Mouse (Mus musculus) heart, postnatal 0 days (tissue): ENCODE results near the gene Stx1b. TPM values are rescaled to one million over a fixed set of nuclear protein-coding genes. Genes with fewer than 3 reads are reported as not detected.
A peak's percentile ranks its signal among the peaks of the same experiment; 100 is the strongest.
"Not testable (repeated sequence)": the region's sequence is repeated elsewhere in the genome, so short reads cannot be mapped to it uniquely, and the experiment has no call there.

ENCODE experiments used
- ATAC-seq: fragments of 200-750 bp; cut with Nextera tagmentation; 2 replicates; pipeline ENCODE4 v1.8.0; 2017; ENCODE audit warnings: low read depth, moderate number of reproducible peaks, moderate library complexity; ENCODE audit not compliant: insufficient read depth
- DNase-seq: peaks from one replicate; pipeline ENCODE4 v3.0.0-alpha.2; 2016; ENCODE audit warnings: low spot score
- H3K27ac ChIP-seq: fragments of 300-500 bp; sonication (generic); 2 replicates; pipeline ENCODE4 v1.5.1; 2014; ENCODE audit warnings: low read depth, mild to moderate bottlenecking
- H3K27me3 ChIP-seq: fragments of 300-500 bp; sonication (generic); 2 replicates; pipeline ENCODE4 v1.6.1; 2014; ENCODE audit warnings: low read length, mixed read lengths; ENCODE audit not compliant: control insufficient read depth, insufficient read depth
- H3K36me3 ChIP-seq: fragments of 300-500 bp; sonication (generic); replicated peaks from 2 replicates; pipeline ENCODE4 v1.6.1; 2014; ENCODE audit warnings: low read length, mixed read lengths; ENCODE audit not compliant: control insufficient read depth, insufficient read depth
- H3K4me1 ChIP-seq: fragments of 300-500 bp; sonication (generic); 2 replicates; pipeline ENCODE4 v1.6.1; 2014; ENCODE audit warnings: antibody characterized with exemption; ENCODE audit not compliant: control insufficient read depth, insufficient read depth
- H3K4me2 ChIP-seq: fragments of 300-500 bp; sonication (generic); 2 replicates; pipeline ENCODE4 v1.6.1; 2014; ENCODE audit warnings: low read depth, mild to moderate bottlenecking, low read length, moderate library complexity
- H3K4me3 ChIP-seq: fragments of 300-500 bp; sonication (generic); 2 replicates; pipeline ENCODE4 v1.5.1; 2014; ENCODE audit warnings: low read depth, low read length
- H3K9ac ChIP-seq: fragments of 300-500 bp; sonication (generic); replicated peaks from 2 replicates; pipeline ENCODE4 v1.6.1; 2014; ENCODE audit warnings: low read depth, low read length, mixed read lengths
- H3K9me3 ChIP-seq: fragments of 300-500 bp; sonication (generic); replicated peaks from 2 replicates; pipeline ENCODE4 v1.6.1; 2016; ENCODE audit warnings: low read length; ENCODE audit not compliant: control insufficient read depth
- CTCF ChIP-seq: IDR thresholded peaks from 2 replicates; pipeline ENCODE4 v1.5.1; 2016; ENCODE audit warnings: antibody characterized with exemption, control low read depth, low read depth
- EP300 ChIP-seq: IDR thresholded peaks from 2 replicates; pipeline ENCODE4 v1.6.1; 2016; ENCODE audit warnings: antibody characterized with exemption, low read depth
- WGBS: fragments of 180-500 bp; shearing (Covaris S2); extraction: QIAGEN DNeasy Blood & Tissue Kit; methylation state at CpG from one replicate; pipeline ENCODE4 v1.1.7; 2014; 5-methylcytosine and 5-hydroxymethylcytosine counted together
- polyA plus RNA-seq: library from polyadenylated mRNA; unstranded; fragments of >200 nt; fragmentation: Nextera tagmentation; extraction: Ambion mirVana; gene quantifications from 2 replicates; pipeline ENCODE4 v1.2.1, GENCODE M21; 2015
- total RNA-seq: library from RNA; depleted of rRNA; stranded (reverse); fragments of >200 nt; gene quantifications from 2 replicates; pipeline ENCODE4 v1.2.3, GENCODE M21; 2014; ENCODE audit warnings: low replicate concordance

Stx1b gene
- total and polyA plus RNA-seq, 2 experiments from 2014 or later = 0.15 to 0.51 TPM

DNA sequence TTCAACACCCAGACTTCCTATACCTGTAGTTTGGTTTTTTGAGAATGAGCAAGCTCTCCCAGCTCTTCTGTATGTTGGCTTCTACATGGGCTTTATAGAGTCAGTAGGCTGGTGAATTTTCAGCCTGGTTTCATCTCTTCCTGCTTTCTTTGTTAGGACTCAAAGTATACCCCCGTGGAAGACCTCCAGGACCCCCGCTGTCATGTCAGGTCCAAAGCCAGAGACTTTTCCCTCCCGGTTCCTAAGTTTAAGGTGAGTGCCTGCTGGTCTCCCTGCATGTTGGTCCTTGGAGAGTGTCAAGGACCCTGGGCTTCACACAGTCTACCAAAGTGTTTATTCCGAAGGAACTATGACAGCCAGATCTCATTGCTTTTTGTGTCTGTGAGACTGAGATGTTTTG lies 46.0 kb downstream of the Stx1b start:
- 70% methylated on average over 4 of the region's 4 CpGs for WGBS
- H3K36me3 ChIP-seq = peaks cover 45% of the 10 kb centered on the region

DNA sequence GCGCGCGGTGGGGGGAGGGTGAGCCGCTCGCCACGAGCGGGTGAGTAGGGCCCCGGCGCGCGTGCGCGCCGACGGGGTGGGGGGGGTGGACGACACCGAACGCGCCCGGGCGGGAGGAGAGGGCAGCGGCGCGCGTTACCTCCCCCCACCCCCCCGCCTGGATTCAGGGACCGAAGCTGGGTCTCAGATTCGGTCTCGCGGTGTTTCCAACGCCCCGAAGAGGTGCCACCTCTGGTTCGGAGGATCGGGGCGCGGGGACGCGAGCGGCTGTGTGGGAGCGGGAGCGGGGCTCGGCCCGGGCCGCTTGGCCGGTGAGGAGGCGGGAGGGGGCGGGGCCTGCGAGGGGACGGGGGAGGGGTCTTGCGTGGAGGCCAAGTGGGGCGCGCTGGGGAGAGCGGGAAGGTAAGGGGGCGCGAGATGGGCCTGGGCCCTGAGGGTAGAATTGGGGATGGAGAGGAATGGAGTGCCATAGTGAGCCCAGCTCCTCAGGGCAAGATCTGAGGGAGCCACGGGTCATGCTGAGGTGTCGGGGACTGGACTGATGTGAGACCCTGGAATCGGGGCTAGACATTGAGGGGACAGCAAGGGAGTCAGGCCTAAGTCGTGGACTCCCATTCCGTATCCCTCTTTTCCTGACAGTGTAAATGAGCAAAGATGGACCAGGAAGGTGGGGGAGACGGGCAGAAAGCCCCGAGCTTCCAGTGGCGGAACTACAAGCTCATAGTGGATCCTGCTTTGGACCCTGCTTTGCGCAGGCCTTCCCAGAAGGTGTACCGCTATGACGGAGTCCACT lies 46.7 kb downstream of the Stx1b start:
- 3% methylated on average over 40 of the region's 66 CpGs for WGBS
- peak overlapping the region; percentile 94 for H3K9ac ChIP-seq
- H3K9me3 ChIP-seq = no peaks in the 10 kb centered on the region
- peaks cover 3% of the 10 kb centered on the region; the same call in 1 of the 2 replicates for H3K4me1 ChIP-seq
- peak; percentile 19 for ATAC-seq
- H3K4me3 ChIP-seq = peak overlapping the region; percentile 89
- peak overlapping the region; percentile 96 for H3K27ac ChIP-seq
- peak overlapping the region; percentile 68 for H3K4me2 ChIP-seq
- H3K27me3 ChIP-seq = no peaks in the 10 kb centered on the region
- peaks cover 41% of the 10 kb centered on the region for H3K36me3 ChIP-seq
- DNase-seq = peak; percentile 26
- TF ChIP-seq CTCF (no peak), EP300 (0 out of 2 replicates have a peak, but pooled peaks have one; percentile 3)

More for the DNA sequence above, 46.0 kb downstream of the Stx1b start:
- Histone ChIP-seq H3K9me3 (no peaks in the 10 kb centered on the region), H3K27ac (no peak overlapping the region), H3K9ac (peak overlapping the region; percentile 94), H3K27me3 (no peaks in the 10 kb centered on the region), H3K4me1 (peaks cover 3% of the 10 kb centered on the region; the same call in 1 of the 2 replicates), H3K4me2 (peak overlapping the region; percentile 68), H3K4me3 (peak overlapping the region; percentile 89; the same call in 1 of the 2 replicates)
- ATAC-seq (no peak), DNase-seq (no peak)
- TF ChIP-seq CTCF = no peak
- no peak for TF ChIP-seq EP300

DNA sequence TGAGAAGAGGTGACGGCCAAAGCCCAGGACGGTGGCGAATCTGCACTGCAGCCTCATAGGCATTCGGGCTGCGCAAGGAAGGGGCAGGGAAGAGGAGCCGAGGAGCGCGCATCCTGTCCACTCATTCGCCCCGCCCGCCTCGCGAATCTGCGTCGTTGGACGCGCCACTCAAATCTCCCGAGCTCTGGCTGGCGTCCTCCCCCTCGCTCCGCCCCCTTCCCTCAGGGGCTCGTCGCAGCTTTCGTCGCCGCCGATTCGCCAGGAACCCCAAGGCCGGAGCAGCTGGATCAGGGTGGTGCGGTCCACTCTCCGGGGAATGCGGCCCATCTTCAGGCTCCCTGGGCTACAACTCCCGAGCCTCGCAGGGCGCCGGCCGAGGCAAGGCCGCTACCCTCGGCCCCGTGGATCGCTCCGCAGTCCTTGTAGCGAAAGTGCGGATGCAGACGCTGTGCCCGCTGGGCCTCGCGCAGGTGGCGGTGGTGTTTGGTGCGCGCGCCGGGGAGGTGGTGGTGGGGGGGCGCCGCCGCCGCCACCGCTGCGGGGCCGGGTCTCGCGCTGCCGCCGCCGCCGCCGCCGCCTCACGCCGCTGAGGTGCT lies 47.4 kb downstream of the Stx1b start:
- Histone ChIP-seq H3K4me1 (peaks cover 3% of the 10 kb centered on the region; the same call in 1 of the 2 replicates), H3K36me3 (peaks cover 34% of the 10 kb centered on the region), H3K4me3 (peak overlapping the region; percentile 89), H3K9me3 (no peaks in the 10 kb centered on the region), H3K4me2 (peak overlapping the region; percentile 68), H3K27me3 (no peaks in the 10 kb centered on the region), H3K9ac (peak overlapping the region; percentile 94), H3K27ac (peak overlapping the region; percentile 96)
- TF ChIP-seq EP300 = peak; percentile 22; the same call in 1 of the 2 replicates
- no peak; the same call in 1 of the 2 replicates for TF ChIP-seq CTCF
- under 1% methylated on average over 54 of the region's 70 CpGs for WGBS
- ATAC-seq (peak; percentile 93), DNase-seq (peak; percentile 97)

DNA sequence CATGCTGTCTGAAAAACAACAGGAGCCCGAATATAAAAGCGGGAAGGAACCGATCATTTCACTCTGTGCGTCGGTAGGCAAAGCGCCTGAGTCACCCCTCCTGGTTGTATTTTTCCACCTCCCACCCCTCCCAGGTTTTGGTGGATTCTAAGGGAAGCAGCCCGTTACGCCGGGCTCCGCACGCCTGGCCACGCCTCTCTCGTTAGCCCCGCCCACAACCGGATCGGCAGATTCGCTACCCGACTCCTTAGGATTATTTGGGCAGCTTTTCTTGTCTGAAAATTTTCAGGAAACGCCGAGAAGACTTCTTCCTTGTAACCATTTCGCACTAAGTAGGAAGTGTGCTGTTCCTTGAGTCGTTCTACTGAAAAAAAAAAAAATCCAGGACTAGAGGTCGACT lies 47.9 kb downstream of the Stx1b start, which contains the start of gene Setd1a:
Setd1a (plus strand) TSS at position 245 of the 400 bp plus-strand sequence.
- H3K4me2 ChIP-seq = peak within 1 kb of the TSS; percentile 68
- peak within 1 kb of the TSS; percentile 96 for H3K27ac ChIP-seq
- DNase-seq = peak; percentile 67
- H3K36me3 ChIP-seq = peaks cover 28% of the 10 kb centered on the region
- no peaks in the 10 kb centered on the region for H3K9me3 ChIP-seq
- ATAC-seq = peak; percentile 64
- peak within 1 kb of the TSS; percentile 94 for H3K9ac ChIP-seq
- peak within 1 kb of the TSS; percentile 89 for H3K4me3 ChIP-seq
- TF ChIP-seq EP300 (no peak), CTCF (no peak)
- WGBS = under 1% methylated on average over 23 of the region's 23 CpGs
- H3K4me1 ChIP-seq = peaks cover 3% of the 10 kb centered on the region; the same call in 1 of the 2 replicates
- H3K27me3 ChIP-seq = no peaks in the 10 kb centered on the region

DNA sequence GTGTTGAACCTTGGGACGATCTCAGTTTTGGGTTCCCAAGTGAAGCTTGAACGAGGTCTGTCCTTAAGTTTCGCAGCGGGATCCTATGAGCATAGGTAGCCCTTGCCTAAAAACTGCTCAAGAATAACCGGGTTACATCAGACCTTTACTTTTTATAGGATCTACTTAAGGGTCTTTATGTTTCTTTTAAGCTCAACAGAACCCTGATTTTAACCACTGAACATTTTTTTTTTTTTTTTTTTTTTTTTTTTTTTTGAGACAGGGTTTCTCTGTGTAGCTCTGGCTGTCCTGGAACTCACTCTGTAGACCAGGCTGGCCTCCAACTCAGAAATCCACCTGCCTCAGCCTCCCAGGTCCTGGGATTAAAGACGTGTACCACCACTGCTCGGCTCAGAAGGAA lies 48.5 kb downstream of the Stx1b start:
- Histone ChIP-seq H3K36me3 (peaks cover 22% of the 10 kb centered on the region), H3K4me2 (peak overlapping the region; percentile 68), H3K27ac (peak overlapping the region; percentile 96), H3K4me3 (peak overlapping the region; percentile 89), H3K9ac (peak overlapping the region; percentile 94; the same call in 1 of the 2 replicates)
- WGBS = 70% methylated on average over 7 of the region's 7 CpGs
- not testable (repeated sequence) for DNase-seq, H3K27me3 ChIP-seq, H3K4me1 ChIP-seq, ATAC-seq, H3K9me3 ChIP-seq
